ENCODE assay signal across 20 mouse cellular contexts in genomic region chr17:47515180-47515844, GRCm38 (mm10). TPM values are rescaled to one million over a fixed set of nuclear protein-coding genes. Genes with fewer than 3 reads are reported as not detected.
DNase-seq lines count a peak whose midpoint lies in the region; ATAC-seq lines count a peak whose summit lies in the region.
"Had no signal": no experiment of that assay in that cellular context is flagged by ENCODE, and none has a peak within 500 bp of the region (broad histone marks: within the 10 kb centered on the region; RNA-seq: fewer than 3 reads in every experiment).

No protein-coding gene starts in this region.

- DNase-seq in liver, embryonic 13.5 days: no peak
- no peak for DNase-seq in liver, embryonic 11.5 days (ENCODE audit: low spot score)
- peak; percentile 66 for DNase-seq in CD4-positive helper T cell, adult 2 months (ENCODE audit: low read depth, low spot score)
- peak; percentile 47 to 48 for DNase-seq in natural killer cell, adult 2 months (ENCODE audit: low spot score in 2 of 2)
- no peak for DNase-seq in urinary bladder, adult 18-20 months (ENCODE audit: low spot score in 2 of 2)
- no peak for DNase-seq in cerebellum, postnatal 10 days
- DNase-seq: adrenal gland, adult 2 months; cerebellum, postnatal 14 days; gastrocnemius, postnatal 36 days; heart, postnatal 4 days; kidney, adult 2 months; kidney, postnatal 36 days; right cerebral cortex, postnatal 14 days had no signal

- peak overlapping the region; percentile 3; the same call in 1 of the 2 replicates for H3K9ac ChIP-seq in liver, embryonic 13.5 days
- H3K9ac ChIP-seq in liver, embryonic 11.5 days (ENCODE audit: low read depth, low read length): no peak overlapping the region
- H3K9ac ChIP-seq: forebrain, embryonic 13.5 days; heart, embryonic 12.5 days; neural tube, embryonic 13.5 days had no signal

- WGBS in liver, embryonic 13.5 days (ENCODE audit: insufficient replicate concordance): 47% methylated on average over 7 of the region's 7 CpGs
- WGBS in liver, embryonic 11.5 days: 62% methylated on average over 7 of the region's 7 CpGs

- H3K4me1 ChIP-seq in liver, embryonic 13.5 days (replicated peaks): peaks cover 84% of the 10 kb centered on the region
- peaks cover 34% of the 10 kb centered on the region for H3K4me1 ChIP-seq in liver, embryonic 11.5 days (replicated peaks; ENCODE audit: control insufficient read depth, insufficient read depth, low read length)

- H3K36me3 ChIP-seq in liver, embryonic 13.5 days: peaks cover 3% of the 10 kb centered on the region; the same call in 1 of the 2 replicates
- H3K36me3 ChIP-seq in liver, embryonic 11.5 days (ENCODE audit: control insufficient read depth, insufficient read depth, low read length): no peaks in the 10 kb centered on the region
- H3K36me3 ChIP-seq: heart, embryonic 12.5 days; neural tube, embryonic 13.5 days had no signal

- no peak for ATAC-seq in liver, embryonic 13.5 days (ENCODE audit: low read depth)
- ATAC-seq in liver, embryonic 11.5 days (replicated peaks; ENCODE audit: low FRiP score): no peak
- peak; percentile 15 for ATAC-seq in activated CD4-positive, CD25-positive, alpha-beta regulatory T cell, adult 4 months
- ATAC-seq: forebrain, embryonic 13.5 days; hindbrain, postnatal 0 days; lung, postnatal 0 days had no signal

- peak overlapping the region; percentile 85 for H3K27ac ChIP-seq in liver, embryonic 13.5 days
- no peak overlapping the region for H3K27ac ChIP-seq in liver, embryonic 11.5 days (ENCODE audit: low read depth, low read length)
- H3K27ac ChIP-seq: forebrain, embryonic 13.5 days; hindbrain, postnatal 0 days; neural tube, embryonic 13.5 days; stomach, postnatal 0 days had no signal

- H3K4me3 ChIP-seq in liver, embryonic 13.5 days (replicated peaks): no peak overlapping the region
- H3K4me3 ChIP-seq in liver, embryonic 11.5 days (ENCODE audit: low read depth, low read length): no peak overlapping the region
- H3K4me3 ChIP-seq: forebrain, embryonic 13.5 days; heart, embryonic 12.5 days; neural tube, embryonic 13.5 days had no signal

- no peak overlapping the region for H3K4me2 ChIP-seq in liver, embryonic 13.5 days
- H3K4me2 ChIP-seq in liver, embryonic 11.5 days: no peak overlapping the region
- H3K4me2 ChIP-seq: forebrain, embryonic 13.5 days; heart, embryonic 12.5 days; neural tube, embryonic 13.5 days had no signal

- no peaks in the 10 kb centered on the region for H3K27me3 ChIP-seq in liver, embryonic 13.5 days
- H3K27me3 ChIP-seq in liver, embryonic 11.5 days (replicated peaks; ENCODE audit: control insufficient read depth, insufficient read depth, low read length): no peaks in the 10 kb centered on the region
- H3K27me3 ChIP-seq: forebrain, embryonic 13.5 days; heart, embryonic 12.5 days; neural tube, embryonic 13.5 days had no signal

- no peaks in the 10 kb centered on the region for H3K9me3 ChIP-seq in liver, embryonic 13.5 days (replicated peaks)
- no peaks in the 10 kb centered on the region for H3K9me3 ChIP-seq in liver, embryonic 11.5 days (ENCODE audit: control insufficient read depth, low read length)
- H3K9me3 ChIP-seq: forebrain, embryonic 13.5 days; heart, embryonic 12.5 days; neural tube, embryonic 13.5 days had no signal

RNA-seq across cellular contexts. Expression of gene Ccnd3, which starts 10.5 kb away (rescaled TPM):
- polyA plus RNA-seq in liver, embryonic 13.5 days (2015; fragmentation: Nextera tagmentation; extraction: Ambion mirVana): 387 and 400 TPM in 2 replicates
- 525 and 530 TPM in 2 replicates for polyA plus RNA-seq in liver, embryonic 11.5 days (2014; fragmentation: Nextera tagmentation; extraction: Ambion mirVana)
- polyA plus RNA-seq in activated CD4-positive, CD25-positive, alpha-beta regulatory T cell, adult 4 months (2017; shearing (Covaris generic)): 100 to 1,000 TPM; 133 to 141 TPM

RNA-seq across cellular contexts. Expression of gene Taf8, which starts 13.2 kb away (rescaled TPM):
- polyA plus RNA-seq in liver, embryonic 13.5 days (2015; fragmentation: Nextera tagmentation; extraction: Ambion mirVana): 14.4 and 14.5 TPM in 2 replicates
- polyA plus RNA-seq in liver, embryonic 11.5 days (2014; fragmentation: Nextera tagmentation; extraction: Ambion mirVana): 20.7 and 21.3 TPM in 2 replicates
- polyA plus RNA-seq in activated CD4-positive, CD25-positive, alpha-beta regulatory T cell, adult 4 months (2017; shearing (Covaris generic)): 10 to 100 TPM; 51.5 to 61.3 TPM

Comparison
In these comparisons a context has a peak if more than half of its experiments do, and no peak if none do; other contexts are left out.
1. DNase-seq: peak in CD4-positive helper T cell, adult 2 months (single experiment) and natural killer cell, adult 2 months (2 of 2); none in liver, embryonic 13.5 days (single experiment), liver, embryonic 11.5 days (single experiment), urinary bladder, adult 18-20 months (0 of 2) and cerebellum, postnatal 10 days (0 of 2).